Mouse (Mus musculus): ENCODE data around the gene Pygo1. TPM values are rescaled to one million over a fixed set of nuclear protein-coding genes. Genes with fewer than 3 reads are reported as not detected.

The Pygo1 gene
- total and polyA plus RNA-seq, 3 experiments = not detected

DNA sequence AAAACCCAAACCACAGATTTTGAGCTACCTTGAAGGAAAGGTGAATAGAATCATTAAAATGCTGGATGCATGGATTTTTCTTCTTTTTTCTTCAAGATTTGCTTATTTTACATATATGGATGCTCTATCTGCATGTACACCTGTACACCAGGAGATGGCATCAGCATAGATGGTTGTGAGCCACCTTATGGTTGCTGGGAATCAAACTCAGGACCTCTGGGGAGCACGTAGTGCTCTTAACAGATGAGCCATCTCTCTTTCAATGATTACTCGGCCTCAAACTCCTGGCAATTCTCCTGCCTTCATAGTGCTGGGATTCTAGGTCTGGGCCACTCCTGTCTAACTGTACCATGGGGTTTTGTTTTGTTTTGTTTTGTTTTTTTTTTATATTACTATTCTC, 57.6 kb downstream of the Pygo1 start:
- dilution Hi-C loops (cut with MboI; ENCODE audit: extremely low pct_ligation_motif_present, extremely low pct_unique_long_range_greater_than_20kb, low sequenced_read_pairs) (no loop called here), in situ Hi-C loops (cut with MboI; ENCODE audit: low pct_ligation_motif_present, low pct_unique_long_range_greater_than_20kb, low sequenced_read_pairs) (no loop called here)
- TF ChIP-seq UBTF (IDR thresholded peaks at IDR 0.05; ENCODE audit: low read depth, low read length) (no peak), E2F4 (IDR thresholded peaks at IDR 0.05; ENCODE audit: insufficient replicate concordance, low read depth, low read length) (no peak), CTCF (conservative IDR thresholded peaks at IDR 0.05 in 1 of 2, IDR thresholded peaks at IDR 0.05 in 1 of 2; ENCODE audit: low read depth in 2 of 2, low read length in 2 of 2) (peak in 1 of 2 experiments; percentile 47; a peak in 2 of 4 replicates), SIN3A (IDR thresholded peaks at IDR 0.05; ENCODE audit: low read length) (no peak), MXI1 (IDR thresholded peaks at IDR 0.05; ENCODE audit: low read depth, low read length) (no peak), POLR2AphosphoS2 (IDR thresholded peaks at IDR 0.05; ENCODE audit: low read depth, low read length) (no peak), SMC3 (IDR thresholded peaks at IDR 0.05; ENCODE audit: low read depth, low read length) (peak; percentile 38)
- DNase-seq (ENCODE audit: extremely low read depth) = no peak
- peaks cover 3 to 23% of the 10 kb centered on the region in 2 experiments; a peak in 3 of 4 replicates for H3K4me1 ChIP-seq (ENCODE audit: control insufficient read depth in 1 of 2, insufficient read depth in 2 of 2)
- no peaks in the 10 kb centered on the region for H3K9me3 ChIP-seq (replicated peaks; ENCODE audit: low read length)
- no peak overlapping the region for H3K4me2 ChIP-seq (ENCODE audit: insufficient read depth, low read depth, poor library complexity, severe bottlenecking)
- no peak overlapping the region for H3K9ac ChIP-seq (ENCODE audit: insufficient read depth, low read depth)
- H3K36me3 ChIP-seq (replicated peaks in 1 of 2; ENCODE audit: control insufficient read depth in 1 of 2, insufficient read depth in 1 of 2, low read length in 1 of 2) = no peaks in the 10 kb centered on the region
- H3K79me2 ChIP-seq (replicated peaks; ENCODE audit: control insufficient read depth, extremely low read depth, insufficient read depth, poor library complexity, severe bottlenecking) = no peaks in the 10 kb centered on the region
- peaks cover 2% of the 10 kb centered on the region for H3K27me3 ChIP-seq (replicated peaks)
- H3K4me3 ChIP-seq (replicated peaks in 1 of 3; ENCODE audit: low read depth in 2 of 3, low read length in 2 of 3, poor library complexity in 1 of 3) = no peak overlapping the region
- no peak overlapping the region for H3K27ac ChIP-seq (ENCODE audit: insufficient read depth, low read depth)

DNA sequence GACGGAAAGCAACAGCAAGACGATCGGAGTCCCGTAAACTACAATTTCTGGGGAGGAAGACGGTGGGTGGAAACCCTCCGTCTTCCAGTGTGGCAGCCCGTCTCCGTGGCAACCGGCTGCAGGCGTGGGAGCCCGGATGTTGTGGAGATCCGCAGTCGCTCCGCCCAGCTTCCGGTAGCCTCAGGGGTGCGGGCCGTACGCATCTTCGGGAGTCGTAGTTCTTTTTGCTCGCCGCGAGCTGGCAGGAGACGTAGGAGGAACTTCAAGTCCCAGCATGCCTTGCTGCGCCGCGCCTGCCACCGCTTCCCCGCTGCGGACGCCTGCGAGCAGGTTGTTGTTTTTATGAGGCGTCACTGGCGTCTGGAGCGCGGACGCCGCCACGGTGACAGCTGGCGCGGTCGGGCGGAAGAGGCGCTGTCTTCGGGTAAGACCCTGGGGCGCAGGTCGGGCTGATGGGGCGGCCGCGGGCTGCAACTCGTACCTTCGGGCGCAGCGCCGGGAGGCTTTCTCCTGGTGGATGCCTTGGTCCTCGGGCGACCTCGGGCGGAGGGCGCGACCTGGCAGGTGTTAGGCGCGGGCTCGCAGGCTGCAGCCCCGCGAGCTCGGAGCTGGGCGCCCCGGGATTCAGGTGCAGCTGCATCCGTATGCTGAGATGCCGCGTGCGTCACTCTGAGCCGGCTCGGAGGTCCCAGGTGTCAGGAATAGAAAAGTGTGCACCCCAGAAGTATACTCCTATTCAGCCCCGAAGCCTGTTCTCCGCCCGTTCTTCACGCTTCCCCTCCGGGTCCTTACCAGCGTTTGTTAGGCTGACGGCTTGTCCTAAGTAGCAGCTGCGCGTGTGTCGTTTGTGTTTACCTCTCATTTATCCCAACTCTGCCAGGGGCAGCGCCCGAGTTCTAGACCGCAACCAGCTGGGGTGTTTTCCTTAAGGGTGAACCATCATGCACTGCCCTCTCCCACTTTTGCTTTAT, 60.1 kb downstream of the Pygo1 start, which contains the start of the genes Ccpg1os and Ccpg1:
Gene Ccpg1os (minus strand): TSS at position 133 of the 971 bp plus-strand sequence.
Gene Ccpg1 (plus strand): TSS at position 180 of the 971 bp plus-strand sequence.
- dilution Hi-C loops (cut with MboI; ENCODE audit: extremely low pct_ligation_motif_present, extremely low pct_unique_long_range_greater_than_20kb, low sequenced_read_pairs) = no loop called here
- peak within 1 kb of the TSS; percentile 69 to 80 (median 72) for H3K4me3 ChIP-seq (replicated peaks in 1 of 3; ENCODE audit: low read depth in 2 of 3, low read length in 2 of 3, poor library complexity in 1 of 3)
- H3K9me3 ChIP-seq (replicated peaks; ENCODE audit: low read length) = no peaks in the 10 kb centered on the region
- H3K79me2 ChIP-seq (replicated peaks; ENCODE audit: control insufficient read depth, extremely low read depth, insufficient read depth, poor library complexity, severe bottlenecking) = no peaks in the 10 kb centered on the region; the same call in 1 of the 2 replicates
- no peaks in the 10 kb centered on the region for H3K36me3 ChIP-seq (replicated peaks in 1 of 2; ENCODE audit: control insufficient read depth in 1 of 2, insufficient read depth in 1 of 2, low read length in 1 of 2)
- no peak within 1 kb of the TSS for H3K27ac ChIP-seq (ENCODE audit: insufficient read depth, low read depth)
- in situ Hi-C loops (cut with MboI; ENCODE audit: low pct_ligation_motif_present, low pct_unique_long_range_greater_than_20kb, low sequenced_read_pairs) = no loop called here
- H3K27me3 ChIP-seq (replicated peaks) = peaks cover 2% of the 10 kb centered on the region
- peaks cover 3 to 23% of the 10 kb centered on the region in 2 experiments; a peak in 3 of 4 replicates for H3K4me1 ChIP-seq (ENCODE audit: control insufficient read depth in 1 of 2, insufficient read depth in 2 of 2)
- H3K4me2 ChIP-seq (ENCODE audit: insufficient read depth, low read depth, poor library complexity, severe bottlenecking) = peak within 1 kb of the TSS; percentile 95
- peak within 1 kb of the TSS; percentile 65 for H3K9ac ChIP-seq (ENCODE audit: insufficient read depth, low read depth)
- DNase-seq (ENCODE audit: extremely low read depth) = peak; percentile 97
- no peak for TF ChIP-seq ZKSCAN1 (IDR thresholded peaks at IDR 0.05; ENCODE audit: borderline replicate concordance, low read depth, low read length)
- no peak; the same call in 1 of the 2 replicates for TF ChIP-seq POLR2AphosphoS2 (IDR thresholded peaks at IDR 0.05; ENCODE audit: low read depth, low read length)
- TF ChIP-seq ZNF384 (IDR thresholded peaks at IDR 0.05; ENCODE audit: low read depth, low read length) = no peak
- TF ChIP-seq SMC3 (IDR thresholded peaks at IDR 0.05; ENCODE audit: low read depth, low read length) = no peak
- peak; percentile 100 for TF ChIP-seq HCFC1 (IDR thresholded peaks at IDR 0.05; ENCODE audit: low read depth, low read length)
- peak; percentile 42; the same call in 1 of the 2 replicates for TF ChIP-seq MYC (IDR thresholded peaks at IDR 0.05; ENCODE audit: low read depth, low read length)
- TF ChIP-seq MXI1 (IDR thresholded peaks at IDR 0.05; ENCODE audit: low read depth, low read length) = peak; percentile 95
- no peak for TF ChIP-seq EP300 (IDR thresholded peaks at IDR 0.05; ENCODE audit: low read length)
- no peak for TF ChIP-seq JUND (conservative IDR thresholded peaks at IDR 0.05; ENCODE audit: low read depth, low read length)
- no peak for TF ChIP-seq RAD21 (IDR thresholded peaks at IDR 0.05; ENCODE audit: low read depth, low read length)
- TF ChIP-seq MAFK (IDR thresholded peaks at IDR 0.05; ENCODE audit: insufficient replicate concordance, low read length) = no peak
- TF ChIP-seq BHLHE40 (IDR thresholded peaks at IDR 0.05; ENCODE audit: low read depth, low read length) = peak; percentile 45
- peak; percentile 98 for TF ChIP-seq KAT2A (IDR thresholded peaks at IDR 0.05; ENCODE audit: insufficient replicate concordance, low read length)
- TF ChIP-seq RCOR1 (conservative IDR thresholded peaks at IDR 0.05; ENCODE audit: low read depth, low read length) = no peak
- TF ChIP-seq SIN3A (IDR thresholded peaks at IDR 0.05; ENCODE audit: low read length) = peak; percentile 98
- peak; percentile 77 for TF ChIP-seq MAX (IDR thresholded peaks at IDR 0.05; ENCODE audit: low read length)
- no peak for TF ChIP-seq TBP (conservative IDR thresholded peaks at IDR 0.05; ENCODE audit: low read depth, low read length)
- no peak for TF ChIP-seq USF2 (conservative IDR thresholded peaks at IDR 0.05; ENCODE audit: low read depth, low read length)
- no peak for TF ChIP-seq IRF4 (IDR thresholded peaks at IDR 0.05; ENCODE audit: low read depth, low read length)
- peak; percentile 48 for TF ChIP-seq POLR2A (IDR thresholded peaks at IDR 0.05; ENCODE audit: low read depth, low read length)
- TF ChIP-seq MEF2A (IDR thresholded peaks at IDR 0.05; ENCODE audit: borderline replicate concordance, low read depth, low read length) = no peak
- no peak for TF ChIP-seq E2F4 (IDR thresholded peaks at IDR 0.05; ENCODE audit: insufficient replicate concordance, low read depth, low read length)
- no peak; the same call in 1 of the 2 replicates for TF ChIP-seq TCF12 (IDR thresholded peaks at IDR 0.05; ENCODE audit: low read depth, low read length)
- no peak for TF ChIP-seq ETS1 (conservative IDR thresholded peaks at IDR 0.05; ENCODE audit: low read depth, low read length)
- TF ChIP-seq ELF1 (IDR thresholded peaks at IDR 0.05; ENCODE audit: low read depth, low read length) = peak; percentile 94
- no peak for TF ChIP-seq ZMIZ1 (IDR thresholded peaks at IDR 0.05; ENCODE audit: low read depth, low read length)
- peak; percentile 61 for TF ChIP-seq NRF1 (IDR thresholded peaks at IDR 0.05; ENCODE audit: low read depth, low read length)
- no peak for TF ChIP-seq USF1 (IDR thresholded peaks at IDR 0.05; ENCODE audit: low read depth, low read length)
